Mouse (Mus musculus) kidney, embryonic 14.5 days (tissue): Measurements from ENCODE around the gene Zmynd10. TPM values are rescaled to one million over a fixed set of nuclear protein-coding genes. Genes with fewer than 3 reads are reported as not detected.
"Not testable (repeated sequence)": the region's sequence is repeated elsewhere in the genome, so short reads cannot be mapped to it uniquely, and the experiment has no call there.

Experiments
- ATAC-seq: fragments of 200-750 bp; cut with Nextera tagmentation; 2 replicates; pipeline ENCODE4 v1.8.0; 2017; ENCODE audit warnings: moderate number of reproducible peaks, mild to moderate bottlenecking, moderate TSS enrichment, moderate library complexity; ENCODE audit not compliant: low FRiP score, low TSS enrichment
- H3K27ac ChIP-seq: fragments of 300-500 bp; sonication (generic); 2 replicates; pipeline ENCODE4 v1.5.1; 2014; ENCODE audit warnings: low read depth, mild to moderate bottlenecking, low read length, moderate library complexity, mixed read lengths
- H3K27me3 ChIP-seq: fragments of 300-500 bp; sonication (generic); 2 replicates; pipeline ENCODE4 v1.6.1; 2014; ENCODE audit warnings: mild to moderate bottlenecking, low read length; ENCODE audit not compliant: control insufficient read depth, insufficient read depth
- H3K36me3 ChIP-seq: fragments of 300-500 bp; sonication (generic); 2 replicates; pipeline ENCODE4 v1.6.1; 2014; ENCODE audit warnings: low read length, mixed read lengths; ENCODE audit not compliant: control insufficient read depth, insufficient read depth
- H3K4me1 ChIP-seq: fragments of 300-500 bp; sonication (generic); 2 replicates; pipeline ENCODE4 v1.6.1; 2014; ENCODE audit warnings: low read length, mixed read lengths; ENCODE audit not compliant: control insufficient read depth, insufficient read depth
- H3K4me2 ChIP-seq: fragments of 300-500 bp; sonication (generic); replicated peaks from 2 replicates; pipeline ENCODE4 v1.6.1; 2014; ENCODE audit warnings: low read depth, mild to moderate bottlenecking, low read length
- H3K4me3 ChIP-seq: fragments of 300-500 bp; sonication (generic); 2 replicates; pipeline ENCODE4 v1.5.1; 2014; ENCODE audit warnings: mild to moderate bottlenecking, low read length
- H3K9ac ChIP-seq: fragments of 300-500 bp; sonication (generic); 2 replicates; pipeline ENCODE4 v1.6.1; 2014; ENCODE audit warnings: low read depth, mild to moderate bottlenecking, low read length, moderate library complexity
- H3K9me3 ChIP-seq: fragments of 300-500 bp; sonication (generic); 2 replicates; pipeline ENCODE4 v1.6.1; 2016; ENCODE audit warnings: low read length; ENCODE audit not compliant: control insufficient read depth
- WGBS: fragments of 180-500 bp; shearing (Covaris S2); extraction: QIAGEN DNeasy Blood & Tissue Kit; methylation state at CpG from one replicate; pipeline ENCODE4 v1.1.7; 2014; 5-methylcytosine and 5-hydroxymethylcytosine counted together
- polyA plus RNA-seq: library from polyadenylated mRNA; unstranded; fragments of >200 nt; fragmentation: Nextera tagmentation; extraction: Ambion mirVana; gene quantifications from 2 replicates; pipeline ENCODE4 v1.2.1, GENCODE M21; 2014

The Zmynd10 gene
- polyA plus RNA-seq, 1 experiment from 2014 or later = 1.7 TPM

DNA sequence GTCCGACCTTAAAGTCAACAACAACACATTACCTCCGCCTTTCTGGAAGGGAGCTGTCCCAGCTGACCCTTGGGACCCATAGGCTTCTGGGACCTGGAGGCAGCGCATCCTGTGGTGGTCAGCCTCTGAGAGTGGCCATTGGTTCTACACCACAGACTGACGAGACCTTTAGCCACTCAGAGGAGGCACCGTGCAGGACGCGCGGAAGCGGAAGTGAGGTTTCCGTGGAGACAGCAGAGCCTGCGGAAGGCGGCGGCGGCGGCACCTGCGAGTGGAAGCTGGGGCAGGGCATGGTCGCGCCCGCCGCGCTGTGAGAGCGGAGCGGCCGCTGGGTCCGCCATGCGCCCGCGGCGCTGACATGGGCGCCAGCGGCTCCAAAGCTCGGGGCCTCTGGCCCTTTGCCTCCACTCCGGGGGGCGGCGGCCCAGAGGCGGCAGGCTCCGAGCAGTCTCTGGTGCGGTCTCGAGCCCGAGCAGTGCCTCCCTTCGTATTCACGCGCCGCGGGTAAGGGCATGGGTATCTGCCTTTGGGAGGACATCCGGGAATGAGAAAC is 16.0 kb downstream of the Zmynd10 start, which contains the start of gene Tusc2:
Gene Tusc2, plus strand, starts transcription at position 227 of the 553 bp plus-strand sequence.
- under 1% methylated on average over 34 of the region's 46 CpGs for WGBS
- H3K9ac ChIP-seq = peak within 1 kb of the TSS; percentile 78
- peaks cover 57% of the 10 kb centered on the region for H3K36me3 ChIP-seq

DNA sequence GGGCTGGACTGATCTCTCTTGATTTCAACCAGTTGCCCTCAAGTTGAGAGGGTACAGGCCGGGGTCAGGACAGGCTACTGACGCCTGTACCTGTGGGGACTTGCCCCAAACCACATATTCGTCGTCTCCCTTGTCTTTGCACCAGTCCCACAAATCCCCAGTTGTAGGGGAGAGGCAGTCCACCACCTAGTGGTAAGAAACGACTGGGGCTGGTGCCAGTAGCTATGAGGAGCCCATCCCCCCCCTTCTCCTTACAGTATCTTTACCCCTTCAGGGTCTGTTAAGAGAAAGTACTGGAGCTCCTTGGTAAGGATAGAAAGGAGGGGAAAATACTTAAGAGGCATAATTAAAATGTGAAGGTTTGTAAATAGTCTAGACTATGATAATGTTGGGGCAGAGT is 18.5 kb downstream of the Zmynd10 start:
- WGBS = 49% methylated on average over 5 of the region's 5 CpGs
- H3K36me3 ChIP-seq = peaks cover 34% of the 10 kb centered on the region
- H3K27ac ChIP-seq, H3K9ac ChIP-seq, H3K4me3 ChIP-seq, H3K9me3 ChIP-seq, H3K4me2 ChIP-seq, H3K27me3 ChIP-seq, ATAC-seq: not testable (repeated sequence)
- peaks cover 23% of the 10 kb centered on the region for H3K4me1 ChIP-seq

More for the DNA sequence above, 16.0 kb downstream of the Zmynd10 start, which contains the start of gene Tusc2:
- no peaks in the 10 kb centered on the region for H3K27me3 ChIP-seq
- peak within 1 kb of the TSS; percentile 91 for H3K4me3 ChIP-seq
- peak within 1 kb of the TSS; percentile 63; the same call in 1 of the 2 replicates for H3K27ac ChIP-seq
- H3K9me3 ChIP-seq = no peaks in the 10 kb centered on the region
- peak; percentile 93 for ATAC-seq
- H3K4me1 ChIP-seq = peaks cover 14% of the 10 kb centered on the region
- peak within 1 kb of the TSS; percentile 78 for H3K4me2 ChIP-seq

DNA sequence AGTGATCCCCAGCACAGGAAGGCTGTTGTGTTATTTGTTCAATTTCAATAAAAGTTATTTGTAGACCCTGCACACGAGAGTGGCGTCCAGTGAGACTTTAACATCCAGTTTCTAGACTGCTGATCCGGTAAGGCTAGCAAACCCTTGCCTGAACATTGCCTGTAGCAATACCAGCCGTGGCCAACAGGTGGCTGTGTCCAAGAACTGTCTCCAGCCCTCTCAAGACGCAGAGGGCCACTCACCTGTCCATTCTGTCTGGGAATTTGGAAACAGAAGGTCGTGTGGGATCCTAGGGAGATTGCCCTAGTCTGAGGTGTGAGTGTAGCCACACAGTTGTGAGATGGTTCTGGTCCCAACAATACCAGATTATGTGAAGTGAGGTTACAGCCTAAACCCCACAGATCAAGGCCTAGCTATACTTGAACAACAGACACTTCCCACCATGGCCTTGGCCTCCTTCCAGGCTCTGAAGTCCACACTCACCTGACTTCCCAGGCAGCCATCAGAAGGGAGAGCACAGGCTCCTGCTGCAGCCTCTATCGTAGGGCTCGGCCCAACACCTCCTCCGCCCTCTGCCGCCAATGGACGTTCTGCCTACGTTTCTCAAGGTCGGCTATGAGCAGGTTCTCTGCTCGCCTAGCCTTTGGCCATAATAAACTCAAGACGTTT is 19.1 kb downstream of the Zmynd10 start:
- peaks cover 29% of the 10 kb centered on the region for H3K4me1 ChIP-seq
- no peaks in the 10 kb centered on the region for H3K9me3 ChIP-seq
- H3K4me3 ChIP-seq = no peak overlapping the region
- H3K27me3 ChIP-seq = no peaks in the 10 kb centered on the region
- peak overlapping the region; percentile 77; the same call in 1 of the 2 replicates for H3K27ac ChIP-seq
- ATAC-seq = no peak
- H3K36me3 ChIP-seq = peaks cover 34% of the 10 kb centered on the region
- H3K4me2 ChIP-seq = peak overlapping the region; percentile 83; the same call in 1 of the 2 replicates
- H3K9ac ChIP-seq = no peak overlapping the region
- 57% methylated on average over 15 of the region's 15 CpGs for WGBS

DNA sequence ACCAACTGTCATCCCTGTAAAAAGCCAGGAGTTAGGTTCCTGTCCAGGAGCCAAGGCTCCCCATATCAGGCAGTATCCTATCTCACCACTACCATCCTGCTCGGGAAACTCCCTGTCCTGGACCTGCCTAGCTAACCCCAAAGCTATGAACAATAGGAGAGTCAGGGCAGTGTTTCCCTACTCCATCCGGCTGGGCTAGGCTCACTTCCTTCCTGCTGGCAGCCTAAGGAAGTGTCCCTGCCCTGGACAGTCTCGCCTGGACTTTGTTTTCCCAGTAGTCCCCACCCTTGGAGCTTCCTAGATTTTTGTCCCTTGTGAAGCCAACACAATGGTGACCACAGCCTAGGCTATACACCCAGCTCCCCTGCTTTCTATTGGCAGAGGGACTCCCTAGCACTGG is 19.8 kb downstream of the Zmynd10 start:
- Histone ChIP-seq H3K4me2 (peak overlapping the region; percentile 83; the same call in 1 of the 2 replicates), H3K4me3 (no peak overlapping the region), H3K9ac (0 out of 2 replicates have a peak overlapping the region, but pooled peaks have one; percentile 5), H3K36me3 (peaks cover 34% of the 10 kb centered on the region), H3K27me3 (no peaks in the 10 kb centered on the region), H3K4me1 (peaks cover 32% of the 10 kb centered on the region), H3K9me3 (no peaks in the 10 kb centered on the region), H3K27ac (peak overlapping the region; percentile 77; the same call in 1 of the 2 replicates)
- no peak for ATAC-seq
- 68% methylated on average over 3 of the region's 3 CpGs for WGBS

DNA sequence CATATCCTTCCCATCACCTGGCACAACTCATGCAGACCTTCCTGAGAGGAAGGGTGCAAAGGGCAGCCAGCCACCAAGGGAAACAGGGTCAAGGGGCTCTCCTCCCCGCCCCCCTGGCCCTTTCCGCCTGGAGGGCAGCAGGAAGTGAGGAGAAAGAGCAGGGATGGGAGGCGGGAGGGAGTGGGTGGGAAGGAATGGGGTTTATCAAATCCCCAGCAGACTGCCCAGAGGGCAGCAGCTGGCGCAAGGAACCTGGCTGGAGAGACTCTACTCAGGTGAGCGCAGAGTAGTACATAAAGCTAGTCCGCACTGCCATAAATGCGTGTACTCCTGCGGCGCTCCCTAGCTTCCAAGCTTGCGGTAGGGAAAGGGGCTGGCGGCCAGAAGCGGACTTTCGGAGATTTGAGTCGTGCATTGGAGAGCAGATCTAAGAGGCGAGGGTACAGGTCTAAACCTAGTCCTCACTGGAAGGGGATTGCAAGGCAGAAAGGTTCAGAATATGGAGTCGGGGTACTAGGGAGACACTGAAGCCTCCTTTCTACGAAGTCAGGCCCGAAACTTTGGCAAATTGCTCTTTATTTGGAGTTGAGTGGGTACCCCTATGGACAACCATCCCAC is 20.7 kb downstream of the Zmynd10 start, which contains the start of gene Hyal2:
Gene Hyal2, plus strand, starts transcription at position 244 of the 618 bp plus-strand sequence.
- Histone ChIP-seq H3K4me1 (peaks cover 32% of the 10 kb centered on the region), H3K4me3 (peak within 1 kb of the TSS; percentile 67), H3K4me2 (peak within 1 kb of the TSS; percentile 83), H3K27ac (peak within 1 kb of the TSS; percentile 77), H3K36me3 (peaks cover 38% of the 10 kb centered on the region), H3K9me3 (no peaks in the 10 kb centered on the region), H3K9ac (peak within 1 kb of the TSS; percentile 78), H3K27me3 (no peaks in the 10 kb centered on the region)
- WGBS = 4% methylated on average over 18 of the region's 18 CpGs
- no peak for ATAC-seq

DNA sequence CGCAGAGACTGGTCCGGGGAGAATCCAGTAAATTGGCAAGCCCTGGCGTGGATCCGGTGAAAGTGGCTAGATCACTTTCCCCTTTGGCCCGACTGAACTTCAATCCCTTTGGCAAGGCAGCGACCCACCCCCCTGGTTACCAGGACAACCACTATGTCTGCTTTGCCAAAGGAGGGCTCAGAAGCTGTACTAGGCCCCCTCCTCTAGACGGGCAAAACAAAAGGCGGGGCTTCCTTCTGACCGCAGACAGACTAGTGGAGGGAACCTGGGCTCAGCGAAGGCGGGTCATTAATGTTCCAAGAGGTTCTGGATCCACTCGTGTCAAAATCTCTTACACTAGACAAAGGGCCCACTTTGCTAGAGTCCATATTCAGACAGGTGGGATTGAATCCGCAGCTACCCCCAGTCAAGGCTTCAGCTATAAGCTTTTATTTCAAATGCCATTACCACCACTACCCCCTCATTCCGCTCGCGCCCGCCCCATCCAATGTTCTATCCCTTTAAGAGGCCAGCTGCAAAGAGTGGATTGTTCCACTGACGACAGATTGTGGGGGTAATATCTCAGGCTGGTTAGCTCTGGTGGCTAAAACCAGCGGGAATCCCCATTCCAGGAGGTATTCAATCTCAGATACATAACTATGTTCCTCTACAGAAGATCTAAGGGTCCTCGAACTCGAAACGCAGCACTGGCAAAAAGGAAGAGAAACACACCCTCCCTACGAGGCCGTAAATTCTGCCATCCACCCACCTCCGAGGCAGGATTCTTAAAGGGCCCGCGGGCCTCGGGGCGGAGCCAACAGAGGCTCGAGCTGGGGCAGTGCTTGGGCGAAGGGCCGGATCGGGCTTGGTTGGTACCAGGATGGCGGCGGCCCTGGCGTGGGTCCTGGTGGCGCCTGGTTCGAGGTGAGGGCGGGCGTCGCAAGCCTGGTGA is 21.5 kb downstream of the Zmynd10 start:
- H3K27me3 ChIP-seq = no peaks in the 10 kb centered on the region
- H3K4me1 ChIP-seq = peaks cover 30% of the 10 kb centered on the region
- under 1% methylated on average over 41 of the region's 41 CpGs for WGBS
- H3K4me2 ChIP-seq = peak overlapping the region; percentile 83
- peak; percentile 83 for ATAC-seq
- peaks cover 46% of the 10 kb centered on the region for H3K36me3 ChIP-seq
- no peaks in the 10 kb centered on the region for H3K9me3 ChIP-seq
- H3K4me3 ChIP-seq = peak overlapping the region; percentile 67
- H3K27ac ChIP-seq = peak overlapping the region; percentile 77
- peak overlapping the region; percentile 78 for H3K9ac ChIP-seq

DNA sequence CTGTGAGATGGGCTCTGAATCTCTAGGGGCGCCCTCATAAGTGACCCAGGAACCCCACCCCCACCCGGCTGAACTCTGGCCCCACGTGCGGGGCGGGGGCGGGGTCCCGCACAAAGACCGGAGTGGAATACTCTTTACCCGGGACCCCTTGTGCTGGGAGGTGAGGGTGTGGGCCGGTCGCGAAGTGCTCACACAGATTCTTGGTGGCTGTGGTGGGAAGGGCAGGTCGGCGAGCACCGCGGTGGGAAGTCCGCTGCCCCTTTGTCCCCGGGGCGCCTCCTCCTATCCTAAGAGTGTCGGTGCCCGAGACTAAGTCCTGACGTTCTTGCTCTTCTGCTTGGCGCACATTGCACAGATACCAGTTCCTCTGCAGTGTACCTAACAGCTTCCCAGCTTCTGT is 22.2 kb downstream of the Zmynd10 start:
- ATAC-seq = peak; percentile 28
- H3K9ac ChIP-seq = peak overlapping the region; percentile 78
- no peaks in the 10 kb centered on the region for H3K27me3 ChIP-seq
- H3K27ac ChIP-seq = peak overlapping the region; percentile 77
- H3K4me2 ChIP-seq = peak overlapping the region; percentile 83
- peaks cover 46% of the 10 kb centered on the region for H3K36me3 ChIP-seq
- H3K9me3 ChIP-seq = no peaks in the 10 kb centered on the region
- H3K4me3 ChIP-seq = peak overlapping the region; percentile 67
- H3K4me1 ChIP-seq = peaks cover 24% of the 10 kb centered on the region
- WGBS = 0% methylated on average over 23 of the region's 23 CpGs

DNA sequence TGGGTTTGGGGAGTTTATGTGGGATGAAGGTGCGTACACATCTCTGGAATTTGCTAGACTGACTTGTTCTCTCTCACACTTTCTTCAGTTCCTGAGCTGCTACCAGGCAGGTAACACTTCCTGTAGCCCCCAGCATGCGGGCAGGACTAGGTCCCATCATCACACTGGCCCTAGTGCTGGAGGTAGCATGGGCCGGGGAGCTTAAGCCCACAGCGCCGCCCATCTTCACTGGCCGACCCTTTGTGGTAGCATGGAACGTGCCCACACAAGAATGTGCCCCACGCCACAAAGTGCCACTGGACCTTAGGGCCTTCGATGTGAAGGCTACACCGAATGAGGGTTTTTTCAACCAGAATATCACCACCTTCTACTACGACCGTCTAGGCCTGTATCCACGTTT is 22.9 kb downstream of the Zmynd10 start:
- WGBS = 48% methylated on average over 13 of the region's 13 CpGs
- peak overlapping the region; percentile 78 for H3K9ac ChIP-seq
- H3K27me3 ChIP-seq = no peaks in the 10 kb centered on the region
- H3K9me3 ChIP-seq = no peaks in the 10 kb centered on the region
- H3K4me2 ChIP-seq = peak overlapping the region; percentile 83
- H3K4me1 ChIP-seq = peaks cover 24% of the 10 kb centered on the region
- H3K4me3 ChIP-seq = peak overlapping the region; percentile 67
- H3K36me3 ChIP-seq = peaks cover 43% of the 10 kb centered on the region
- ATAC-seq = no peak
- H3K27ac ChIP-seq = no peak overlapping the region
